Mouse (Mus musculus) midbrain, embryonic 16.5 days (tissue): ENCODE measurements around the gene Irf1. TPM values are rescaled to one million over a fixed set of nuclear protein-coding genes. Genes with fewer than 3 reads are reported as not detected.

Experiments
- ATAC-seq: fragments of 200-750 bp; cut with Nextera tagmentation; 2 replicates; pipeline ENCODE4 v1.8.0; 2017; ENCODE audit warnings: moderate TSS enrichment
- H3K27ac ChIP-seq: fragments of 300-500 bp; sonication (generic); 2 replicates; pipeline ENCODE4 v1.5.1; 2014; ENCODE audit warnings: mild to moderate bottlenecking, low read length, mixed read lengths
- H3K27me3 ChIP-seq: fragments of 300-500 bp; sonication (generic); 2 replicates; pipeline ENCODE4 v1.6.1; 2014; ENCODE audit warnings: low read depth, low read length, mixed read lengths; ENCODE audit not compliant: control insufficient read depth, insufficient read depth
- H3K36me3 ChIP-seq: fragments of 300-500 bp; sonication (generic); 2 replicates; pipeline ENCODE4 v1.6.1; 2014; ENCODE audit warnings: mild to moderate bottlenecking, low read length, moderate library complexity, mixed read lengths; ENCODE audit not compliant: control insufficient read depth, insufficient read depth
- H3K4me1 ChIP-seq: fragments of 300-500 bp; sonication (generic); 2 replicates; pipeline ENCODE4 v1.6.1; 2014; ENCODE audit warnings: mild to moderate bottlenecking, low read length, mixed read lengths; ENCODE audit not compliant: control insufficient read depth, insufficient read depth
- H3K4me2 ChIP-seq: fragments of 300-500 bp; sonication (generic); 2 replicates; pipeline ENCODE4 v1.6.1; 2014; ENCODE audit warnings: mild to moderate bottlenecking, low read length, mixed read lengths
- H3K4me3 ChIP-seq: fragments of 300-500 bp; sonication (generic); 2 replicates; pipeline ENCODE4 v1.5.1; 2014; ENCODE audit warnings: low read depth, mild to moderate bottlenecking, low read length, moderate library complexity, mixed read lengths
- H3K9ac ChIP-seq: fragments of 300-500 bp; sonication (generic); 2 replicates; pipeline ENCODE4 v1.6.1; 2014; ENCODE audit warnings: low read depth, low read length, mixed read lengths
- H3K9me3 ChIP-seq: fragments of 300-500 bp; sonication (generic); replicated peaks from 2 replicates; pipeline ENCODE4 v1.6.1; 2014; ENCODE audit warnings: mild to moderate bottlenecking, low read length, mixed read lengths; ENCODE audit not compliant: control insufficient read depth, poor library complexity, severe bottlenecking
- WGBS: fragments of 180-500 bp; shearing (Covaris S2); extraction: QIAGEN DNeasy Blood & Tissue Kit; methylation state at CpG from one replicate; pipeline ENCODE4 v1.1.7; 2014; 5-methylcytosine and 5-hydroxymethylcytosine counted together
- microRNA-seq: library from miRNA; unstranded; fragments of <30 nt; microRNA quantifications from one replicate; pipeline ENCODE4, GENCODE M21; 2017
- polyA plus RNA-seq: library from polyadenylated mRNA; unstranded; fragments of >200 nt; fragmentation: Nextera tagmentation; extraction: Ambion mirVana; gene quantifications from 2 replicates; pipeline ENCODE4 v1.2.1, GENCODE M21; 2015

Gene Irf1
- polyA plus RNA-seq, 1 experiment from 2014 or later, result 2.2 TPM

GRCm38 (mm10) chr11:53819511-53819910 lies 49.7 kb downstream of the Irf1 start:
- H3K36me3 ChIP-seq, result no peaks in the 10 kb centered on the region
- H3K27ac ChIP-seq, result no peak overlapping the region
- no peak overlapping the region for H3K4me3 ChIP-seq
- no peak for ATAC-seq
- no peaks in the 10 kb centered on the region for H3K9me3 ChIP-seq
- WGBS, result 91% methylated on average over 6 of the region's 6 CpGs
- no peak overlapping the region for H3K4me2 ChIP-seq
- no peaks in the 10 kb centered on the region for H3K27me3 ChIP-seq
- H3K4me1 ChIP-seq, result no peaks in the 10 kb centered on the region
- H3K9ac ChIP-seq, result no peak overlapping the region

- Histone ChIP-seq H3K4me1 (no peaks in the 10 kb centered on the region), H3K27me3 (no peaks in the 10 kb centered on the region), H3K9ac (no peak overlapping the region), H3K36me3 (no peaks in the 10 kb centered on the region), H3K4me2 (no peak overlapping the region), H3K4me3 (no peak overlapping the region), H3K9me3 (no peaks in the 10 kb centered on the region), H3K27ac (no peak overlapping the region)
- 93% methylated on average over 13 of the region's 13 CpGs for WGBS
- ATAC-seq, result no peak
Observed at GRCm38 (mm10) chr11:53820516-53821170, 50.8 kb downstream of the Irf1 start.

GRCm38 (mm10) chr11:53821230-53821944 lies 51.6 kb downstream of the Irf1 start:
- Histone ChIP-seq H3K4me1 (no peaks in the 10 kb centered on the region), H3K4me2 (no peak overlapping the region), H3K36me3 (no peaks in the 10 kb centered on the region), H3K27me3 (no peaks in the 10 kb centered on the region), H3K9ac (no peak overlapping the region), H3K9me3 (no peaks in the 10 kb centered on the region), H3K27ac (no peak overlapping the region), H3K4me3 (no peak overlapping the region)
- WGBS, result 85% methylated on average over 11 of the region's 11 CpGs
- no peak for ATAC-seq

- WGBS, result 96% methylated on average over 3 of the region's 3 CpGs
- Histone ChIP-seq H3K4me1 (no peaks in the 10 kb centered on the region), H3K9ac (no peak overlapping the region), H3K9me3 (no peaks in the 10 kb centered on the region), H3K27me3 (no peaks in the 10 kb centered on the region), H3K27ac (no peak overlapping the region), H3K4me2 (no peak overlapping the region), H3K4me3 (no peak overlapping the region), H3K36me3 (no peaks in the 10 kb centered on the region)
- no peak for ATAC-seq
Observed at GRCm38 (mm10) chr11:53821945-53822338, 52.1 kb downstream of the Irf1 start.

GRCm38 (mm10) chr11:53825409-53825808 lies 55.6 kb downstream of the Irf1 start:
- ATAC-seq, result no peak
- Histone ChIP-seq H3K4me3 (no peak overlapping the region), H3K9me3 (no peaks in the 10 kb centered on the region), H3K27me3 (no peaks in the 10 kb centered on the region), H3K4me2 (no peak overlapping the region), H3K9ac (no peak overlapping the region), H3K4me1 (no peaks in the 10 kb centered on the region), H3K36me3 (no peaks in the 10 kb centered on the region), H3K27ac (no peak overlapping the region)
- 81% methylated on average over 4 of the region's 4 CpGs for WGBS

Small RNA genes within 50 kb of the gene (microRNA-seq; reads per million reads assigned to microRNA genes)
- gene Mir7671, result not detected

Other genes starting within 250 kb of the Irf1 start
- 363 and 379 TPM in 2 replicates for gene Kif3a, start 202.6 kb upstream of the Irf1 start, polyA plus RNA-seq
- 5.2 and 5.5 TPM in 2 replicates for gene Il4, start 151.3 kb upstream of the Irf1 start, polyA plus RNA-seq
- gene Il13, start 135.3 kb upstream of the Irf1 start, polyA plus RNA-seq, result not detected in 2 replicates
- 11.0 and 11.7 TPM in 2 replicates for gene Rad50, start 62.7 kb upstream of the Irf1 start, polyA plus RNA-seq
- not detected in 2 replicates for gene Il5, start 49.2 kb upstream of the Irf1 start, polyA plus RNA-seq
- not detected in 2 replicates for gene Gm17334, start 3.2 kb downstream of the Irf1 start, polyA plus RNA-seq
- 0.31 and 0.39 TPM in 2 replicates for gene Gm12216, start 89.2 kb downstream of the Irf1 start, polyA plus RNA-seq
- gene Slc22a5, start 121.6 kb downstream of the Irf1 start, polyA plus RNA-seq, result 10.1 and 11.0 TPM in 2 replicates
- gene Slc22a21, start 210.3 kb downstream of the Irf1 start, polyA plus RNA-seq, result 4.0 and 4.6 TPM in 2 replicates